Mouse (Mus musculus): Measurements from ENCODE around the gene Chn1.

Gene Chn1

DNA sequence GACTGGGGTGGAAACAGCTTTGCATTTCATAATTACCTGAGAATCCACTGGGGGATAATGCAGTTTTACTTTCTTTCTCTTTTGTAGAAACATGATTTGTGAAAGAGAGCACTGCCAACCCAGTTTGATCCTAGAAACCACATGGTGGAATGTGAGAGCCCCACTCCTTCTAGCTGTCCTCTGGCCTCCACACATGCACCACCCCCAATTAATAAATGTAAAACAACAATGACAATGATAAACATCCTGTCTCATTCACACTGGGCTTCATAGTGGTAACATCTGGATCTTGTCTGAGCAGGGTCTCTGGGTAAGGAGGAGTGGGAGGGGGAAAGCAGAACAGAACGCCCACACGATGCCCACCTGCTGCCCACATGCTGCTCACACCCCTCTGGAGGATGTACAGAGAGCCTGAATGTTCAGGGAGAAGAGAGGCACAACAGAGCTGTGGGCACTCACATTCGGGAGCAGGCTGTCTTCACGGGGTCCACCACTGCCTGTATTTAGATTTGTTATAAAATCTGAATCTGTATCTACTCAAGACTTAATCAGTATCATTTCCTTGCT is 156.6 kb downstream of the Chn1 start:
- DNase-seq = no peak

DNA sequence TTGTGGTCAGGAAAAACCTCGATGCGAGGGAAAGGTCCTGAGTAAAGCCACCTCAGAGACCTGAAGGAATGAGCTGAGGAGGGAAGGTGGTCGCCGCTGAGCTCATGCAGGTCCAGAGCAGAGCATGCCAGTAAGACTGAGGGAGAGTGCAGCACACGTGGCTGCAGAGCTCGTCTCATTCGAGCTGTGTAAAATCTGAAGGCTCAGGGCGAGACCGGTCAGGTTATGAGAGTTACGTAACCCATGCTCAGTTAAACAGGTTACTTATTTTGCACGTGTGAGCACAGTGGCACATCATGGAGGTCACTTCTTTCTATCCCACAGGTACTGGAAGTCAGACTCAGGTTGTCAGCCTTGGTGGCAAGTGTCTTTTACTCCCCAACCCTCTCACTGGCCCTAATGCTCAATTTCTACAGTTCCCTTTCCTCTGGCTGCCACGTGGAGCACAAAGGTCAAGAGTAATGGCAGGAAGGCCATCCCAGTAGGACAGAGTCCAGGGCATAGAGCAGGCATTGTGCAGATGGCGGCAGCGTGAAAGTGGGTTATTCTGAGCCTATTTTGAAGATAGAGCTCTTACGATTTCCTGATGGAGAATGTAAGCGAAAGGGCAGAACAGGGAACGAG is 158.6 kb downstream of the Chn1 start:
- DNase-seq = no peak

DNA sequence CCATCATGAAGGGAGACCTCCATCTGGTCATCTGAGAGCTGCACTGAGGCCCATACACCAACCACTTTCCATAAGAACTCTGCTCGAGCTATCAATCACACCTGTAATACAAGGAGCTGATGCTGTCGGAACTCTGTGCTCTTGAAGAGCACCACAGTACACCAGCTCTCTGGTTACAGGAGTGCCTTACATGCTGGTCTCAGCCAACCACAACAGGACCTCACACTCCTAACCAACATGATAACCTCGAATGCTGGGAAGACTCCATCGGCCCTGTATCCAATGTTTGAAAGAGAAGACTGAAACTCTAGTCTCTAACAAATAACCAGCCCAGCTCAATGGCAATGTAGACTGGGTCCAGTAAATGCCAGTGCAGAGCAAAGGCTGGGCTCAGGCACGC is 159.7 kb downstream of the Chn1 start:
- no peak for DNase-seq

DNA sequence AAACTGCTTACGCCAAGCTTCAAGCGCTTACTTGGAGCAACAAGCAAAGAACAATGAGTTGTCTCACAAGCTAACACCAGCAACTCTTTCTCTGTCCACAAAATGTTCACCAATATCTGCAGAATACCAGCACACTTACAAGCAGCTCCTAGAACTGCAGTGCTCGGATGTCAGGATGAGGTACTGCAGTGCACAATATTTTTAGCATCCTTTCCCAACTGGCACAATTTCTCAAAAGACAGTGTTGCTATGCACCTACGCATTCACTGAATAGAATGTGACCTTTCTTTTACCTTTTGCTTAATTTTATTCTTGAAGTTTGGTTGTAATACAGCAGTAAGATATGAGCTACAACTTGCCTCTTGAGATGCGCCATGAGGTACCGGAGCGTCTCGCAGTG is 160.8 kb downstream of the Chn1 start:
- DNase-seq = no peak

DNA sequence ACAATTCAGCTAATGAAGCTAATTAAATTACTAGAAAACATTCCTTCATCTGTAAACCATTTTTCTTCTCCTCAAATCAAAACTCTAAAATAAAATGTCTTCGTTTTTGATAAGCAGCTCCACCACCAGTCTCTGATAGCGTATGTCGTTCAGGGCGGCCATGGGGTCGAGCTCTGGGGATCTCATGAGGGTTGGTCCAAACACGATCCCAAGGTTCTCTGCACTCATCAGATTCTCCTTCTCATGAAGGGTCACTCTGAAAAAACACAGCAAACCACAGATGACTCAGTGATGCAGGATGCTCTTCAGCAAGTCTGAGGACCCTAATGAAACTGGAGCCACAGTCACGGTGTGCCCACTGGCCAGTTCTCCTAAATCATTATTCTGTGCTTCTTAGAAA is 162.2 kb downstream of the Chn1 start:
- no peak for DNase-seq

DNA sequence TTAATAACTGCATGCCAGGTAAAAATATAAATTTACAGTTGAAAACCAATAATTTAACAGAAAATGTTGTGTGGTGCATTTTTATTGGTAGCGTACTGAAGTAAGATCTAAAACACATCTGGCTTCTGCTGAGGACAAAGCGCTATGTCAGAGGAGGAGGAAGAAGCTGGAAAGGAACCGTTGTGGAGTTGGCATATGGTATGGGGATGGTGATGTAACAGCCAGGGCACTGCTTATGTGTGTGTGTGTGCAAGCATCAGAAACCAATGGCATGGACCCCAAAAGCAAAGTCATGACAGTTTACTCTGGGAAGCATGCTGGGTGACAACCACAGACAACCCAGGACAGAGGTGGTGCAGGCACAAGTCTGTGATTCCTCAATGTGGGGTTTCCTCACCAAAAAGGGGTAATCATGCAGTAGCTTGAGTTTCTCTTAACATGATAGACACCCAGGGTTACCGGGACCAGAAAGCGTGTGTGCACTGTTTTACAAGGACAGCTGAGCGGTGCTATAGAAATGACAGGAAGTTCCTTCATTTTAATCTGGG is 162.7 kb downstream of the Chn1 start:
- DNase-seq = no peak

DNA sequence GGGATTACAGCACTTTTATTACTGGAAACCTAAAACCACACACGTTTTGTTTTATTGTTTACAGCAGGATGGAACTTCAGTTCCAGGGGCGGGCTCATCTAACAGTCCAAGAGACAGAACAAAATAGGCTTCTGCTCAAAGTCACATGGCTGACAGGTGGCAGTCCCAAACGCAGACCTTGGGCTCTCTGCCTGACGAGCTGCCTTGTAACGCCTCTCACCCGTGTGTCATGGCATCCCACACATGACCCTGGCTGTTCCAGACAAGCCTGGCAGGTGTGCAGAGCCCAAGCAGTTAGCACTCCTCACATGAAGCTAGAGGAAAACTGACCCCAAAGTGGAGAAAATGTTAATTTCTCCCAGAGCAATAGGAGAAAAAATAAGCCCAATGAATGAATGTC is 163.3 kb downstream of the Chn1 start:
- no peak for DNase-seq

DNA sequence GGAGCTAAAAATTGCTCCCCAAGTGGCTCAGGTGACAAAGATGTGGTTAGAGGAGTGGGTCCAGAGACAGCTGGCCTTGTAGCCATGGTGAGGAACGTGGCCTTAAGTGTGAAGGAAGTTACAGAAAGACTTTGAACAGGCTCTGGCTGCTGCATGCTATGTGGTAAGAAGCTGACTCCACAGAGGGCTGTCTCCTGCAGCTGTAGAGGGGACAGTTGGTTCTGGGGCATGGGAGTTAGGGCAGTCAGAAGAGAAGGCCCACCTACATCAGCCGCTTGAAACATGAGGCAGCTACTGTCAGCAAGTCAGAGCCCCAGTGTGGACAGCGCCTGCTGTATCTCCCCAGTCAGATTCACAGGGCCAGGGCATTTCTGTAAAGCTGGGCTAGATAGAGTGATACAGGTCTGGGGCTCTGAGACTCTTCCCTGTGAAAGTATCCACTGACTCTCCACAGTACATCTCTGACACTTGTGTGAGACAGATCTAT is 165.4 kb downstream of the Chn1 start:
- DNase-seq = no peak

DNA sequence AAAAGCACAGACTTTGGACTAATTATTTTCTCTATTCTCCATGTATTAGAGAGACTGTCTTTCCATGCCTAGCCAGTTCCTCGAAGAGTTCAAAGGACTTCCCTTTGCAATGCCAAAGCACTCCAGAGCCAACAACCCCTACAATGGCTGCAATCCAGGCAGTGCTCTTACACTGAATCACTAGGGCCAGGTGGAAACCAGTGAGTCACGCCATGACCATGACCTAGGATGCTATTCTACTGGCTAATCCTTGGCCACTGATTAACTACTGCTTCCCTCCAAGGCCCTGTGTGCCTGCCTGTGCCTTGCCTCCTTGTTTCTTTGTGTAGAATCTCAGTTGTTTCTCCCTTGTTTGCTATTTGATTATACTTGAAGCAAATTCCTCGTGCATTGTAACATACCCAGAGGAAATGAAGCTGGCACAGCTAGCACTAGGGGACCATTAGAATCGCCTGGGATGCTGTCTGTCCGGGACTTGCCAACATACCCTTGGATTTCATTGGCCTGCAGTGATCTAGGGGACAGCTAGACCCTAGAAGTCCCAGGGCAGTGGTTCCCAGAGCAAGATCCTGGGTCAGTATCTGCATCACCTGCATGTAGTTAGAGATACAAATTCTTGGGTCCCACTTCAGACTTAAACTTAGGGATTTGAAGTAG is 166.0 kb downstream of the Chn1 start:
- DNase-seq = no peak

DNA sequence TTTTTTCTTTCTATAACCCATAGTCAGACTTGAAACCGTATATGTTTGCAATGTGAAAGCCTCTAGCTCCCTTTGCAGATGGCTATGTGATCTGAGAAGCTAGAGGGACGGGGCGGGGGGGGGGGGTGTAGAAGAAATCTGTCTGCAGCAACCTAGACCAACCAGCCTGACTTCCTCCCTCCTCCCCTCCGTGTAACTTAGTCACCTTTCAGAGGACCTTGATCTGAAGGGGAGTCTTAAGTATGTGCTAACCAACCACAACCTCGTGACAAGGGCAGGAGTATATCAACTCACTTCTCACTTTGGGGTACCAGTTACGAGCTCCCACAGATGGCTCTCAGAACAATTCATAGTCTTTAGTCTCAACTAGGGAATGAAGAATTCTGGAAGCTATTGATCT is 166.8 kb downstream of the Chn1 start:
- no peak for DNase-seq

DNA sequence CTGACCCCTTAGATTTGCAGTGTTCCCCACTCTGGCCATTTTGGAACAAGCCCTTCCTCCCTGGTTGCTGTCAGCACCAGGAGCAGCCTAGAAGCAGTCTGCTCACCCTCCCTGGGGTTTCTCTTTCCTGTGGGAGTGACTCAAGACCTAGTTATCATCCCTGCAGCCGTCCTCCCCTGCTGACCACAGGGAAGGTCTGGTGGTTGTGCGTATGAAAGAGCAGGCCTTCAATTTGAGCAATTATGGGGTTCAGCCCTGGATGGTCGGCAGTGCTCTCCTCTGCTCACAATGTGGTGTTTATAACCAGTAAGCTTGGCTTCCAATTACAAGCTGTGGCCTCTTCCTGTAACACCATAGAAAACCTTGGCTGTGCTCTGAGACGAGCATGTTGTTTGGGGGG is 167.5 kb downstream of the Chn1 start:
- no peak for DNase-seq

DNA sequence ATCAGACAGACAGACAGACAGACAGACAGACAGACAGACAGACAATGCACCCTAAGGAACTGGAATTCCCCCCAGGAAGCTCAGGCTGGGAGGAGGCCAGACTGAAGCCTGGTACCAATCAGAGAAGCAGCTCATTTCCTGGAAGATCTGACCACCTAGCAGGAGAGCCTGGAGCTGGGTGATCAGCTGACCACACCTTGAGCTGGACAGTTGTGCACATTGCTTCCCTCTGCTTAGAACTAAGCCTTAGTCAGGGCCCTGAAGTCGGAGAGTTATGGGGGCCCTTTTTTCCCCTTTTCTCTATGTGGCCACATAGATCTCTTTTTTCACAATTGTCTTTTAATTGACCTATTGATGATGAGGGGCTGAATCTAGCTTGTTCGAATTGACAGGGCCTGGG is 168.0 kb downstream of the Chn1 start:
- no peak for DNase-seq

DNA sequence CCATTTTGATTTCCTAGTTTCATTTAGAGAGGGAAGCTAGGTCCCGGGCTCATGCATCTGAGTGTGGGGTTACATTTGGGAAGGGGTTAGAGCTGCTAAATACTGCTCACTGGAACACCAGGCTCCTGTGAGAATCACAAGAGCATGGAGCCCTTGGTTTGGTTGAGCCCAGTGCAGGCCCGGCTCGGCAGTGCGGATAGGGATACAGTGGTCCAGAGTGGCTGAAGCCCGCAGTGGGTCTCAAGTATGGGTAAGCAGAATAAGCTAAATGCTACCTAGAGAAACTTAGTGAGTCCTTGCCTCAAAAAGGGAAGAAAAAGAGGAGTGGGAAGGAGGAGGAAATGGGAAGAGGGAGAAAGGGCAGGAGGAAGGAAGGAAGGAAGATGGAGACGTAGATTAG is 168.5 kb downstream of the Chn1 start:
- DNase-seq = no peak

DNA sequence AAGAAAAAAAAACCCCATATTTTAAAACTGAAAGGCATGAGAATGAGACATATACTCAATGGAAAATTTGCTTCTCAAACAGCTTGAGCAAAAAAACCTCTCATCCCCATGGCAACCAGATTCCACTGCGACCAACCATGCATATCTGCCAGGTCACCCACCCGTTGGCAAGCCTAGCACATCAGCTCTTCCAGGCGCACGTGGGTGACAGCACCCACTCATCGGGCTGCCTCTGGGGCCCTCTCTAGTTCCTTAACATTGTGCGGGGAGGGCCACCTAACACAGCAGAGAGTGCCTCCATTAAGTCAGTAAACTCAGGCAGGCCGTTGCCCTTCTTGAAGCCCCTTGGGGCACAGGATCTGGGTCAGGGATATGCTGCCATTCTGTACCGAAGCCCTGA is 170.1 kb downstream of the Chn1 start:
- DNase-seq = no peak

DNA sequence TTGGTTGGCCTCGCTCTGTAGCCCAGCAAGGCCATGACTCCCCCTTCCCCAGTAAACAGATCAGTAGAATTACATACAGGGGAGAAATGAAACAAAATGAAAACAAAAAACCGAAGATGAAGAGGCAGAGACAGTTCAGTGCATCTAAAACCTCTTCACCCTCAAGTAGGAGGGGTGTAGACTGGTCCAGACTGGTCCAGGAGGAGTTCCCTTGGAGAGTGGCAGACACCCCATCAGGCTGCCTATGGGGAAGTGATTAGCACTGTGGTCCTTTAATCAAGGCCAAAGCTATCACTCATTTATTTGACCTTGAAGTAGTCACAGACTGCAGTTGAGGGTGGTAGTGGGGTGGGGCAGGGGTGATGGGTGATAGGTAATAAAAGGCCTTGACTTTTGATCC is 170.6 kb downstream of the Chn1 start:
- no peak for DNase-seq

DNA sequence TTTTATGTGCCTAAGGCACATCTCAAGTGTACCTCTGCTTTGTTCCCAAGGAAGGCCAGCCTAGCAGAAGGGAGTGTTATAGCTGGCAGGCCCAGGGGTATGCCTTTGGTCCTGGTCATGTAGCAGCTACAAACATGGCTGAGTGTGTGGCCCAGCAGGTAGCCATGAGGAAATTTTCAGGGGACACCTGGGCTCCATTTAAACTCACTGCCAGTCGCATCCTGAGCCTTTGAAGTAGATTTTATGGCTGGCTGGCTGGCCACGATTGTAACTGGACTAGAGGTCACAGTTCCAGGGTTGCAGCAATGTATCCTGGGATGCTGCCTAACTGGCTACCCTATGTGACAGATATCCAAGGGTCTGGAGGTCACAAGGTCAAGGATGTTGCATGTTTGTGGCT is 174.5 kb downstream of the Chn1 start:
- no peak for DNase-seq

DNA sequence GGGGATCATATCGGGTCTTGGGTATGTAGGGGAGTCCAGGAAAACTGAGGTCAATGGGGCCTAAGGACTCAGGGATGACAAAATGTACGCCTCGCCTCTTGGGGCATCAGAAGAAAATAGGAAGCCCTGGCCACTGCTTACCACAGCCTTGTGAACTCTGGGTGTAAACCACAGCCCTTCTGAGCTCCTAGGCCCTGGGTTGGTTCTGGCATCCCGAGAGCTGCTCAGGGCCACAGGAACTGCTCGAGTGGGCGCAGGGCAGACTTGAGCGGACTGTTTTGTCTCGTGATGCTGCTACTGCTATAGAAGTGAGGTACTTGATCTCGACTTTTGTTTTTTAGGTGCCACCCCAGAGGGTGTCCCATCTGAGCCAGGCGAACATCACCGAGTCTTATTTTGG is 177.4 kb downstream of the Chn1 start:
- DNase-seq = no peak

DNA sequence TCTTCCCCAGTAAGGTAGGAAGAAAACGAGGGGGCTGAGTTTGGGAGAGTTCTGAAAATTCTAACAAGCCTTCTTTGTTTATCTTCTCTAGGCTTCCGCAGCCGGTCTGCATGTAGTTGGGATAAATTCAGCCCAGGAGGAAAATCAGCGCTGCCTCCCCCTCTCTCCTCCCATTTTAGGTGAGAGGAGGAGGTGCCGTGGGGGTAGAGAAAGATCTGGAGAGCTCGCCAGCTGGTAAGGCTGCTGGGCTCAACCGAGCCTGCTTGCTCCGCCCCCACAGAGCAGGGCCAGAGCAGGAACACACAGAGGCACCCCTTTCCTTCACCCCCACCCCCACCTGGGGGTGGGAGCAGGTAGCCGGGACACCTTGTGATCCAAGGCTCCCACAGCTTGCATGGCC is 178.4 kb downstream of the Chn1 start:
- DNase-seq = peak; percentile 67

DNA sequence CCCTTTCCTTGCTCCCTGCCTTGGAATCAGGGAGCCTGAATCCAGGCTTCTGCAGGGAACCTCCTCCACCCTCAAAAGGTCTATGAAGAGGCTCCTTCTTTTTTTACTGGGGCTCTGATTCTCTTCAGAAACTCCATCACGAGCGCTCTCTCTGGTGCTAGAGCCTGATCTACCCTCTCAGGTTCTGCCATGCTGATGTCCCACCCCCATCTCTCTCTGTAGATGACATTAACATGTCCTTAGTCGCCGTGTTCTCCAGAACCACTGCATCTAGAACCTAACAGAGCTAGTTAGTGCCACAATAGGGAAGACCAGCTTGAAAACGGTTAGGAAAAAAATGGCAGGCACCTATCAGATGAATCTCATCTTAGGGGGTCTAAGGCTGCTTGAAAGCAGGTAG is 178.8 kb downstream of the Chn1 start:
- DNase-seq = no peak

DNA sequence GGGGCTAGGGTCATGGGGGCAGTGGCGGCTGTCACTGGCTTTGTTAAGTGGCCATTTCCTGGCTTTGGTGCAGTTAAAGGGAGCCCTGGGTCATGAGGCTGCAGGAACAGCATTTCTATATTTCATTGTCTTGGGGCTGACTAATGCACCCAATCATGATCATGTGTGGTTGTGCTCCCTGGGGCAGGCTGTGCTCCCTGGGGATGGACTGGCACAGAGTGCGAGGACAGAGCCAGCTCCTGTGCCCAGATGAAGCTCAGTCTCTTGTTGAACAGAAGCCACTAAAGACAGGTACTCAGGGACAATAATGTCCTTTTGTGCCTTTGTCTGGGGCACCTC is 182.1 kb downstream of the Chn1 start:
- no peak for DNase-seq

DNA sequence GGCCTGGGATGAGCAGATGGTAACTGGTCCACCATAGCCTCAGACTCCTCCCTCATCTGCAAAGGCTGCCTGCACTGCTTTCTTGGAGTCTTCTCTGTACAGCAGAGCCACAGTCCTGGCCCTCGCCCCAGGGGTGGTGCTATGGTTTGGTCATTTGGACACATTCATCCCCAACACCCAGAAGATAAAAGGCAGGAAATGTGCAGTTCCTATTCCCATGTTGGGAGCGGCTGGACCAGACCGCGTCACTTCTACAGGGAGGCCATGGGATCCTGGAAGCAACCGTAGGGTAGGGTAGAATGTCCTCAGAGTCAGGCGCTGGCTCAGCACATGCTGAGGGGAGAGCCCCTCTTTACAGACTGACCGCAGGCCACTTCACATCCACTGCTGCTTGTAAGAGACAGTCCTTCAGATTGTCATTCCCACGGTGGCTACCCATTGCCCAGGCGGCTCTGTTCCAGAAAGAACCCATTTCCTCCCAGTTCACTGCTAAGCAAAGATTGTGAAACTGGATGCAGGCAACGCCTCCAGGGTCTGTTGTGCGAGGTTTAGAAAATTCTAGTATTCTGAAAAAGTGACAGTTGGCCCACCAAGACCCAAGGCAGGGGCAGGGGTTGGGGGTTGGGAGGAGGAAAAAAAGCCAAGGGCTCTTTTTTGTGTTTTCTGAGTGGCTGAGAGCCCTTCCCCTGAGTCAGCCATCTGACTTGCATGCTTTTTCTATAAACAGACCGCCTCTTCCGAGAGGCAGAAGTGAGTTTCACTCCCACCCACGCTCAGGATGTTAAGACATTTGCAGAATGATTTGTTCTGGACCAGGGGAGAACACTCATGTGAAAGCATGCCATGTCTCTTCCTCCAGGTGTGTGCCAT is 182.7 kb downstream of the Chn1 start:
- peak; percentile 93 for DNase-seq

DNA sequence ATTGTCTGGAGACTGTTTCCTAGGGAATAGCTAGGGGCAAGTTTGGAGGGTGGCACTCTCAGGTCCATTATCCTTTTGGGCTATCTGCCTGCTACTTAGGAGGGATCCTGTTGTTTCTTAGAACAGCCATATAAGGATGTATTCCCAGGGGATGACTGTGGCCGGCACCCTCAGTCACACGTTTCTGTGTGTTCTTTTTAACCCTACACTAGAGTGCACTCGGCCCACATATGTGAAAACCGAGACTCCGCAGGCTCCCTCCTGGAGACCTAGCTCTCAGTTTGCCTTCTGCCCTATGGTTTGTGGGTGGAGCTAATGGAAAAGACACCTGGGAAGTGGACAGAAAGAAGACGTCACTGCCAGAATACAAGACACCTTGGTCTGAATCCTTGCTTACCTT is 183.9 kb downstream of the Chn1 start:
- DNase-seq = no peak

DNA sequence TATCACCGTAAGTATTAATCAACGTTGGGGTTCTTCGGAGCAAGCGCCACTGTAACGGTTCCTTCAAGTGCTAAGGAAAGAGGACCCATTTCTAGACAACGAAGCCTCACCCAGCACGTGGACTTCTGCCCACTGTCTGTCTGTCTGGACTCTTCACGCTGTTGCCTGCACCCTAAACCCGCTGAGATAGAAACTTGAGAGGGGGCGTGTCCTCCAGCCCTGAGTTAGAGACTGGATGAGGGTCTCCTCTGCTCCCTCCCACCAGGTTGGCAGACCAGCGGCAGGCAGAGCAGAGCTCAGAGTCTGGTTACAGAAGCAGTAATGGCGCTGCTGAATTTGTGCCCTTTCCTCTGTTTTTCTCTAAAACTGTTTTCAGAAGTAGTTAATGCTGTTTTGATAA is 185.0 kb downstream of the Chn1 start:
- no peak for DNase-seq

DNA sequence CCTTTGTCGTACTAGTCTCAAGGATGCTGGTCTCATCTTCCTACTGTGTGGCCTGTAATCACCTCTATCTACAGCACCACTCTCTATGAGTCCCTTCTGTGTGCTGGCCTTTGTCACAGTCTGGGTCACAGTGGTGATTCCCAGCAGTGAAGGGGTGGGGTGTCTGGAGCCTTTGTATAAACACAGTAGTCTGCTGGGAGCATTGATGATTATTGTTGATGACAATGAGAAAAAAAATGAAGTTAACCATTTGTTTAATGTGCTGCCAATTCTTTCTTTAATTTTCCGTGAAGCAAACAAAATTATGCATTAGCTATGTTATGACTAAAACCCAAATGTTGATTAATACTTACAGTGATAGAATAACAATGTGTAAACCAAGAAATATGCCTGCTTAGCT is 186.2 kb downstream of the Chn1 start:
- DNase-seq = no peak

All from lung, postnatal 10 days (tissue).